Mouse (Mus musculus): ENCODE measurements around the gene Anxa9. TPM values are rescaled to one million over a fixed set of nuclear protein-coding genes. Genes with fewer than 3 reads are reported as not detected.

Gene Anxa9
- total RNA-seq, 2 experiments from 2014 or later = 0.38 to 0.76 TPM

DNA sequence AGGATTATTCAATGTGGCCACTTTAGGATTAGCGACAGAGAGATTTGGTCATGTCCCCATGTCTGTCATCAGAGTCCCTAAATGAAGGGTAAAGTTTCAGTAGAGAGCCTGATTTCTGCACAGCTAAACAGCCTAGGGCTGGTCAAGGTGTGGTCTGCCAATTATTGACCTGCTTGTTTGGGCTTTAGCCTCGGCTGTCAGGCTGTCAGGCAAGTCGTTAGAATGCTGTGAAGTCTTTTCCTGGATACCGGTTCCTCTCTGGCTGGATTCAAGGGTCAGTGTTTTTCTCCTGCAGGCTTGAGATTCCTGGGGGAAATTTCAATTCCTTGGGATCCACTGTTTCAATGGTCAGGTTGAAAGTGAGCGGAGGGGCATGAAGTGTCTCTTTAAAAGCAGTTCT is 21.0 kb downstream of the Anxa9 start:
- intact Hi-C loops (cut with DNase I) = no loop called here
- no peak for DNase-seq

DNA sequence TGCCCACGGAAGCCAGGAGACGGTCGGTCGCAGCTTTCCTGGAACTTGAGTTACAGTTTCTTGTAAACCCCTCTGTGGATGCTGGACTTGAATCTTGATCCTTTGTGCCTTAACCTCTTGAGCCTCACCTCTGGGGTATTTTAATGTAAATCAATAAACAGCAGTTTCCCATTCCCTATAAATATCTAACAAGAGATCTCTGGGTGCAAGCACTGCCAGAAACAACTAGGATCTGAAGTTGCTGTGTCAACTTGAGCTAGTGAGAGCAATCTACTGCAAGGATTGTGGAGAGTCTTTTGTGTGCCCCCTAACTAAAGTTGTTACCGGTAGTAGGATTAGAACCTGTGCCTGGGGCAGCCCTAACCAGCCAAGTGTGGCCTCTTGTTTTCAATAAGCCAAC is 21.6 kb downstream of the Anxa9 start:
- intact Hi-C loops (cut with DNase I) = no loop called here
- no peak for DNase-seq

DNA sequence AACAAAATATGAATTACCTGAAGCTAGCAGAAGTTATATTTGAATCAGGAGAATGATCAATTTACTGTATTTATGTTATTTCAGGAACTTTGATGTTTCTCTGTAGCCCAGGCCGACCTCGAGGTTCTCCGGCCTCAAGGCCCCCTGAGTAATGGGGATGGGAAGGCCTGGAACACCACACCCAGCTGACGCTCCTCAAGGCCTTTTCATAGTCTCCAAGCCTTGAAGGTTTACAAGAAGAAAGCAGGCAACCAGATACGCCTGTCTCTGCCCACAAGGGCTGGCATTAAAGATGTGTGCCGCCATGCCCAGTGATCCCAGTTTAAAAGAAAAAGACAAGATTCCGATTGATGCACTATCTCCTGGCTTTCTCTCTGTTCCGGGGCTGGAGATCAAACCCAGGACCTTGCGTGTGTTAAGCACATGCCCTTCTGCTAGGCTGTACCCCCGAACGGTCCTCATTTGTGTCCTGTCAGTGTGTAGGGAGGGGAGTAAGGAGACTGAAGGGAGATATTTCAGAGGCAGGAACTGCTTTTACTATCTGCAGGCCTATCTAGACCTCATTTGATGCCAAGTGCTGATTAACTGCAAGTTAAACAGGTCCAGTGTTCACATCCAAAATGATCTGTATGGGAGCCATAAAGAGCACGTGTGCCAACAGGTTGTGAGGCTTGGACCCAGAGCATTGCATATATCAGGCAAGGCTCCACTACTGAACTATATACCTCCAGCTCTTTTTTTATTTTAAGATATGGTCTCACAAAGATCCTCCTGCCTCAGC is 22.3 kb downstream of the Anxa9 start:
- intact Hi-C loops (cut with DNase I) = no loop called here
- DNase-seq = no peak

DNA sequence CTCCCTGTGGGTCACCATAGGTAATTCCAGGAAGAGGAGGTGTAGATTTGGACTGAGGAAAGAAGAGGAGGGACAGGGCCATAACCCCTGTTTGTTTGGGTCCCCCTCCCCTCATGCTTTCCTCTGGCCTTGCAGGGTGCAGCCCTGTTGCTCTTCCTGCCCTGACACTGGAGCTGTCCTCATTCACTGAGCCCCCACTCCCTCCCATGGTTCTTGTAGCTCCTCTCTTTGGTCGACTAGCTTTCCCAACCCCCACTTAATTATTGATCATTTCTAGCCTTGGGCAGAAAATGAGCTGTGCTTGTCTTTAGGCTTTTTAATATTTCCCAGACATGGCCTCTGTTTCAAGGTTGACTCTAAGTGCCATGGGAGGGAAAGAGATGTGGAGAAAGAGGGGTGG is 22.9 kb downstream of the Anxa9 start:
- intact Hi-C loops (cut with DNase I) = no loop called here
- no peak for DNase-seq

DNA sequence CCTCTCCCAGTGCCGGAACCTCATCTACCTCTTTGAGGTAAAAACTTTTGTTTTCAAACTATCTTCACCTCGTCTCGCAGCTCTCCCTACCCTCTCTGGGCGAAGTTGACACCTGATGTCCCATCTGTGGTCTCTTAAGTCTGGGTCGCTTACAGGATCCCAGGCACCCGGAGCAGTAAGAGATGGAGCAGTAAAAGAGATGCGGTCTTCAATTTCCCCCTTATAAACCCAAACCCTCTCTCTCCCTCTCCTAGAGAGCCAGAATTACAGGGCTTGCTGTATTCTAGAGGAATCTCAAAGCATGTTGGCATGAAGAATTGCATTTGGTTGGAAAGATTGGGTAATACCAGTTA is 23.4 kb downstream of the Anxa9 start:
- no peak for DNase-seq
- intact Hi-C loops (cut with DNase I) = loop anchor here (2.0 kb wide), 1 partner anchor 31 kb away; the partner anchor contains the start of gene Cers2

DNA sequence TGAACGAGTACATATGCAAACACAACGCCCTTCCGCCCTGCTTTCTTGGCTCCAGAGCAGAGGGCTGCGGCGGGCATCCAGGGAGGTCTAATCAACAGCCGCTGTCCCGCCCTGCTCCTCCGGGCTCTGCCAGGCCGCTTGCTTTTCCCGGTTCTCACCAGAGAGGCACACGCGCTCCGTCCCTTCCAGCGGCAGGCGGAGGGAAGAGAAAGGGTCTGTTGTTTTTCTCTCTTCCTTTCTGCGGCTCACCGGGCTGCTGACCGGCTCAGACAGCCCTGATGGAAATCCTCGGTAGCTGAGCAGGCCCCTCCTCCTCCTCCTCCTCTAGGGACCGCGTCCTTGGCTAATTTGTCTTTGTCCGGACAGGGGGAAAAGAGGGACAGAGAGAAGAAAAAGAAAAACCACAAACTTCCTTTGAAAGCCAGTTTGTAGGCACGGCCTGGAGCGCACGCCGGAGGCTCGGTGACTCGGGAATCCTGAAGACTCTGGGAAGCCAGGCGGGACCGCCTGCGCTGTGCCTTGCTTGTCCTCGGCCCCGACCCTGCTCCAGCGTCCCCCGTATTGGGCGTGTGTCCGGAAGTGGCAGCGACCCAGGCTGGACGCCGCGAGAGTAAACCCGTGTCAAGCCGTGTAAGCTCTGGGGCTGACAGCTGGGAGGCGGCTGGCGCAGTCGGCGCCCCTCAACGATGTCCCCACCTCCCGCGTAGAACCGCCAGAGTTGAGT is 23.9 kb downstream of the Anxa9 start:
- intact Hi-C loops (cut with DNase I) = loop anchor here (2.0 kb wide), 1 partner anchor 32 kb away; the partner anchor contains the start of gene Cers2
- DNase-seq = peak; percentile 83 to 85

DNA sequence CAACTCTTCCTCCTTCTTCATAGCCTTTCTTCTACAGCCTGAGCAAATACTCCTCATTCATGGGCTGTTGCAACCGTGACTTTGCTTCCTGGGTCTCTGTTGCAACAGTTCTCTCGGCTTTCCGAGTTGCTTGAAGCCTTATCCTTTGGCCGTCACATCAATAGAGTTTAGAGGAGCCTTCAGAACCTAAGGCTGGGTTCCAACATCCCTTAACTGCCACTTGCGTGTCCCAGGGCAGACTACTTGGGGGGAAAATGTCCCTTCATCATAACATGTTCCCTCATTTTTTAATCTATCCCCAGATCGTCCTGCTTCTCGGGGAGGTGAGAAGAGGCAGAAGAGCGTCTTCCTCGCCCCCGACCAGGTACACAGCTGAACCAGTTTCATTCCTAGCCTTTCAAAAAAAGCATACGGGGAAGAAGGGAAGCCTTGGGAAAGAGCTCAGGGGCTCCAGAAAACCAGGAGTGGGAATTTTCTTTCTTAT is 24.6 kb downstream of the Anxa9 start:
- peak; percentile 36 to 46 for DNase-seq
- intact Hi-C loops (cut with DNase I) = loop anchor here (2.0 kb wide), 1 partner anchor 32 kb away; the partner anchor contains the start of gene Cers2

DNA sequence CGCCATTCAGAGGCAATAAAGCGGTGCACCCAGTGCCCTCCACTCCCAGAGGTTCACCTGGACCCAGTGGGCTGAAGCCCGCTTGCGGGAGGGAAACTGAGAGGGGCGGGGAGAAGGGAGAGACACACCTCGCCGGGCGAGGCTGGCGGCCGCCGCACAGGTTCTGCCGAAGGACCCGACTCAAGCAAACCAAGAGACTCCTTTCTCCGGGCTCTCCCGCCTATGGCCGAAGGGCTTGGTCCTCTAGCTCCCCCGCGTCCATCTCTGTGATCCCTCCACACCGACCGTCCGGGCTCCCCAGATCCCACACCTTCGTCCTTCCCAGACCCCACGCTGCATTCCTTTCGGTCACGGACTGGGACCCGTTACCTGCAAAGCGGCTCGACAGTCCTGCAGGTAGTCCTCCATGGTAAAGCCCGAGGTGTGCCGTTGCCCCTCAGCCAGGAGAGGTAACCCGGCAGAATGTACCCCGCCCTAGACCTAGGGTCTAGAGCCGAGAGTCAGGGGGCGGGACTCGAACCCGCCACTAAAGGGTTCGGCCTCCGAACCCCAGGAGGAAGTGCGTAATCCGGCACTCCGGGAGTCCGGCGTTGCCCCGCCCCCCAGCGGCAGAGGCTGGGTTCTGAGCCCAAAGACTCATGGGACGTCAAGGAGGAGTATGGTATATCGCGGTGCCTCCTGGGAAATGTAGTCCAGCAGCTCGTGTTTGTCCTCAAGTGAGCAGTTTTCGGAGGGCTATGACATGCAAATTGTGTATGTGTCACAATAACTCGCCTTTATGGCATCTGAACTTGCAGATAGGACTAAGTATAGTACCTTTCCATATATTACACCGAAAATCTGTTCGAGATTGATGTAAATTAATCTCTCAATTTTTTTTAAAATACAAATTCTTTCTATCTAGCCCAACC is 25.5 kb downstream of the Anxa9 start, which contains the start of the genes Mindy1 and Prune1:
Gene Mindy1 (plus strand): TSS at position 130 of the 911 bp plus-strand sequence.
Gene Prune1 (minus strand): TSS at position 861 of the 911 bp plus-strand sequence.
- peak; percentile 98 to 99 for DNase-seq
- intact Hi-C loops (cut with DNase I) = loop anchor here (2.0 kb wide), 1 partner anchor 33 kb away; the partner anchor contains the start of gene Cers2

DNA sequence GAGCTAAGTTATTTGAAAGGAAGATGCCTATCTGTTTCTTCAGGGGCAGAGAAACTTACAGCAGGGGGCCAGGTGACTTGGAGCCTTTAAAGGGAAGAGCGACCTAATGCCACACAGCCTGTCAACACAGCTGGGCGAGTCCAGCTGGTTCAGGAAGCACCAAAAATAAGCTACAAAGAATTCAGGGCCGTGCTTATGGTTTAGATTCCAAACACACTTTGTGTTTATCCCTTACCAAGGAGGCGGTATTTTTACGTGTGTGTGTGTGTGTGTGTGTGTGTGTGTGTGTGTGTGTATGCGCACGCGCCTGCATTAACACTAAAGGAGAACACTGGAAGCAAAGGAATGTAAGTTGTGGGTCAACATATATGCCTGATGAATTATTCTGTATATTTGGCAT is 26.2 kb downstream of the Anxa9 start:
- intact Hi-C loops (cut with DNase I) = no loop called here
- peak; percentile 13 to 16 for DNase-seq

DNA sequence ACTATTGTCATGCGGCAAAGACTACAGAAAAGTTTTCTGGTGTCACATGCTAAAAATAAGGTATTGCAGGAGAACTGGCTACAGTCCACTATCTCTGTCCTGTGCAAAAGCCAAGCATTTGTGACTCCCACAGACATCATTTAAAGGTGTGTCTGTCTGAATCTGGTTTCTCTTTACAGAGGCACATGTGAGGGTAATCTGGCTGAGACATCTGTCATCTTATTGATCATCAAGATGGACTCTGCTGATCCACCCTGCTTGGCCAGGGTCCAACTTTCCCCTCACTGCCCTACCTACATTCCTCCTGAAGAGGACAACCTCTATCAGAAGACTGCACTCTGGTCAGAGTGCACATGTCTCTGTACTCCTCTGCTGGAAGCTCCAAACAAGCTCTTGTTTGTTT is 29.8 kb downstream of the Anxa9 start:
- DNase-seq = peak in 1 of 2 experiments; percentile 26
- intact Hi-C loops (cut with DNase I) = no loop called here

DNA sequence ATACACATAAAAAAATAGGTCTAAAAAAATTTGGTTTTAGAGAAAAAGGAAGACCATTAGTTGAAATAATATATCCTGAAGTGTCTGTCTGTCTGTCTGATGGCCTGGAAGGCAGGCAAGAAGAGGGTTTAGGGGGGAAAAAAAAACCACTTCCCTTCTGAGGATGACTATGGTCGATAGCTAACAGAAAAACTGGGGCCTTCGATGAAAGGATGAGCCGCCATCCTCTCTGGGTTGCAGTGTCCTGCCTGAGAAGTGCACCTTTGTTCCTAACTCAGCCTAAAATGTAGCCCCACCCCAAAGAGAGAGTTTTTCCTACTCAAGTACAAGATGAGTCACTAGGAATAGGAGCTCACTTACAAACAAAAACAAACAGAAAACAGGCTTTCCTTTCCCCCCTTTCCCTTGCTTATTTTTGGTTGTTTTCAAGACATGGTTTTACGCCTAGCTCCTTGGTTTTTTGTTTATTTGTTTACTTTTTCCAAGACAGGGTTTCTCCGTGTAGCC is 30.5 kb downstream of the Anxa9 start:
- intact Hi-C loops (cut with DNase I) = no loop called here
- DNase-seq = no peak

DNA sequence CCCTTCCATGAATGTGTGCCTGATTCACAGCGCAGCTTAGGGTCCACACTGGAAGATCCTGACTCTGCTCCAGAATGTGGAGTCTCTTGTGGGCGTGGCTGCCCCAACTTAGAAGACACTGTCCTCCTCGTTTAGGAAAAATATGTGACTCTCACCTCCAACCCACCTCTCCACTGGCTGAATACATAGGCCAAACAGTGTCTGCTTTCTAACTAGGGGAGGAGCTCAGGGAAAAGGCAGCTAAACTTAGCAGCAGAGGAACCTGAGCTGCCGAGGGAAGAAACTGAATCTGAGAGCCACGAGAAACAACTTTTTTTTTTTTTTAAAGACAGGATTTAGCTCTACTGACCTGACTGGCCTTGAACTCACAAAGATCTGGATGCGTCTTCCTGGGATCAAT is 31.8 kb downstream of the Anxa9 start:
- intact Hi-C loops (cut with DNase I) = no loop called here
- no peak for DNase-seq

DNA sequence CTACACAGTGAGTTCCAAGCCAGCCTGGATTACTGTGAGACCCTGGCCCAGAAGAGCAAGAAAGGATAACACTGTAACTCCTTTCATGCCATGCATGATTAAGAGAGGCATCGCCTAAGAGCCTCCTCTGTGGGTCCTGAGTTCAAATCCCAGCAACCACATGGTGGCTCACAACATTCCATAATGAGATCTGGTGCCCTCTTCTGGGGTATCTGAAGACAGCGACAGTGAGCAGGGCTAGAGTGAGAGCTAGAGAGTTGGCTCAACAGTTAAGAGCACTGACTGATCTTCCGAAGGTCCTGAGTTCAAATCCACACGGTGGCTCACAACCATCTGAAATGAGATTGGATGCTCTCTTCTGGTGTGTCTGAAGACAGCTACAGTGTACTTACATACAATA is 32.5 kb downstream of the Anxa9 start:
- DNase-seq = no peak
- intact Hi-C loops (cut with DNase I) = no loop called here

DNA sequence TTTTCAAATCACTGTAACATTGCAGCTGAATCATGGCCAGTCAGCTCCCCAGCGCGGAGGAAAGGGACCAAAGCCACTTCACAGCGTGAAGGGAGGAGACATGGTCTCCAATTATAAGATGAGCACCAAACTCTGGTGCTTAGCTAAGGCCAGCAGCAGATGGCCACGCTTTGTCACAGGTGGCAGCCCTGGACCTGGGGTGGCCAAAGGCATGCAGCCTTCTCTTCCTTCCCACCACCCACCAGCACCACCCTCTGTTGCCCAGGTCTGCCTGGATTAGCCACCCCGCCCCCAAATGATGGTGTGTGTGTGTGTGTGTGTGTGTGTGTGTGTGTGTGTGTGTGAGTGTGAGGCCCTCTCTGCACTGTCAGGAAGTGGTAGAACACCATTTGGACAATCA is 33.5 kb downstream of the Anxa9 start:
- DNase-seq = no peak
- intact Hi-C loops (cut with DNase I) = no loop called here

DNA sequence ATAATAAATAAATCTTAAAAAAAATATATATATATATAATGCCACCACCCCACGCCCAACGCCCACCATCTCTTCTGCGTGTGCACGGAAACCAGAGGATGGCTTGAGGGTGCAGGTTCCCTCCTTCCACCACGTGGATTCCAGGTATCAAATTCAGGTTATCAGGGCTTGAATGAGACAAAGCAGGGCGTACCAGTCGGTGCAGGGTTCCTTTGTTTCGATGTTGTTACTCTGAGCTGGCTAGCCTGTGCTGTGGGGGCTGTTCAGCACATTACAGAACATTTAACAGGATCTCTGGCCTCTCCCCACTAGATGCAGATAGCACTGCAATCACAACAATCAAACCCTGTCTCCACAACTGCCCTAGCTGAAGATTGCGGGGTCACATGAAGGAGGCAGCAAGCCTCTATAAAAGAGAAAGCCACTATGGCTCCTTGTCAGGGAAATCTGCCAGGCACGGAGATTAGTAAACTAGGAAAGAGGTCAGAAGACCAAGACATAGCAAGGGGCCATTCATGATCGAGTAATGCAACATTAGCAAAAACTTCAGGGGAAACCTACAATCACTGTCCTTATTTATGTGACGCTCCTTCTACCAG is 36.1 kb downstream of the Anxa9 start:
- DNase-seq = no peak
- intact Hi-C loops (cut with DNase I) = no loop called here

DNA sequence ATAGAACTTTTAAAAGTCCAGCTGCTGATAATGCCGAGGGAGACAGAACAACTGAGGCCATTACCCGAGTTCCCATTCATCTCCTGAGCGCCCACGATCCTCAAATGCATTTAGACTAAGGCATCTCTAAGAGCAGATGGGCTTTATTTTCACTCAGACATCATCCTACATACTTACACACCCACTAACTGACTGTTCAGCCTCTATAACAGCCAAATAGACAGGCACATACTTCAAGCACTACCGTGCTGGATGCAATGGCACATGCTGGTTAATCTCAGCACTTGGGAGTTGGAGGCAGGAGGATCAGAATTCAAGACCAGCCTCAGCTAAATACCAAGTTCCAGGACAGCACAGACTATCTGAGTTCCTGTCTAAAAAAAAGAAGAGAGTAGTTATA is 37.2 kb downstream of the Anxa9 start:
- intact Hi-C loops (cut with DNase I) = no loop called here
- no peak for DNase-seq

DNA sequence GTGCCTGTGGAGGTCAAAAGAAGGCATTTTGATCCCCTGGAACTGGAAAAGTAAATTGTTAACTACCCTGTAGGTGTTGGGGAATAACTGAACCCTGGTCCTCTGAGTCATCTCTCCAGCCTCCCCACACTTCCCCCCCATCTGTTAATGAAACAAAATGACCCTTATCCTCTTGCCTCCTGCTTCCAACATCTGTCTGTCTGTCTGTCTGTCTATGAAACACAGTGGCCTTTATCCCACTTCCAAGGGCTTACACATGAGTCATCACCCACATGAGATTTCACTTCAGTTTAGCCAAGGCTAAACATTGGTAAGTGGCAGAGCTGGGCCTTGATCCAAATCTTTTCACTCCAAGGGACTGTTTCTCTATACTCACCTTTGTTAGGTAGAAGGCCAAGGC is 39.1 kb downstream of the Anxa9 start:
- DNase-seq = no peak
- intact Hi-C loops (cut with DNase I) = no loop called here

DNA sequence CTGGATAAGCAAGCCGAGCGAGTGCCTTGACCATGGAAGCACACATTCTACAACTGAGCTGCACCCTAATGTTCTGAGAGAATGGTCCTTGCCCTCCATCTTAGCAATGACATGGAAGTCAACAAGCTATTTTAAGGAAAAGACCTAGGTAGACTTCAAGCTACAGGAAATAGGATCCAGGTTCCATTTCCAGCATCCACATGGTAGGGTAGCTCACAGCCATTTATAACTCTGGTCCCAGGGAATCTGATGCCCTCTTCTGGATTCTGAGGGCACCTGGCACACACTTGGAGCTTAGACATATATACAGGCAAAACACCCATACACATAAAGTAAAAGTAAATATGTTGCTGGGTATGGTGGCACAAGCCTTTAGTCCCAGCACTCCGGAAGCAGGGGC is 40.9 kb downstream of the Anxa9 start:
- no peak for DNase-seq
- intact Hi-C loops (cut with DNase I) = no loop called here

DNA sequence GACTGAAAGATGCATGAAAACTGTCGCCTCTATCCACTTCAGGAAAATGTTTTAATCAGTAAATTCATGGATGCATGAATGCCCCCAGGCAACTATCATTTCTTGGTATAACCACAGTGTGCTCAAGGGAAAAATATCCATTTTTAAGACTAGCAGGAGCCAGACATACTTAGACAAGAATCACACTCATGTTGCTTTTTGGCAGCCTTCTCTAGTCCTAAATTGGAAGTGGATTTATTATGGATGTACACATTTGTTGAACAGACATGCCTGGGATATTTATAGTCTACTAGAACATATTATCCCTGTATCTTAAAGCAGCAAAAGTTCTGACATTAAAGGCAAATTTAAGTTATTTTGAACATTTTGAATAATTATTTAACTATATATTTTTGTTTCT is 42.3 kb downstream of the Anxa9 start:
- intact Hi-C loops (cut with DNase I) = no loop called here
- no peak for DNase-seq
